Mouse (Mus musculus): ENCODE results near the gene Lin7a. TPM values are rescaled to one million over a fixed set of nuclear protein-coding genes. Genes with fewer than 3 reads are reported as not detected.

The Lin7a gene
- total RNA-seq, 2 experiments from 2014 or later = 1.2 to 2.1 TPM

- no peak for DNase-seq
Observed at GRCm38 (mm10) chr10:107467819-107468218, 196.3 kb downstream of the Lin7a start.

Other genes starting within 250 kb of the Lin7a start
- gene Acss3, start 148.0 kb upstream of the Lin7a start, total RNA-seq (2021) = 1 to 10 TPM; 4.7 to 6.1 TPM
- 1 to 10 TPM; 2.1 to 2.3 TPM for gene Myf5, start 214.4 kb downstream of the Lin7a start, total RNA-seq (2021)
- gene Myf6, start 223.1 kb downstream of the Lin7a start, total RNA-seq (2021) = 100 to 1,000 TPM in 1 of 2 experiments, 10 to 100 TPM in 1; 98.7 to 107 TPM

All from gastrocnemius, postnatal 25 days (tissue).